In the genomic region with DNA sequence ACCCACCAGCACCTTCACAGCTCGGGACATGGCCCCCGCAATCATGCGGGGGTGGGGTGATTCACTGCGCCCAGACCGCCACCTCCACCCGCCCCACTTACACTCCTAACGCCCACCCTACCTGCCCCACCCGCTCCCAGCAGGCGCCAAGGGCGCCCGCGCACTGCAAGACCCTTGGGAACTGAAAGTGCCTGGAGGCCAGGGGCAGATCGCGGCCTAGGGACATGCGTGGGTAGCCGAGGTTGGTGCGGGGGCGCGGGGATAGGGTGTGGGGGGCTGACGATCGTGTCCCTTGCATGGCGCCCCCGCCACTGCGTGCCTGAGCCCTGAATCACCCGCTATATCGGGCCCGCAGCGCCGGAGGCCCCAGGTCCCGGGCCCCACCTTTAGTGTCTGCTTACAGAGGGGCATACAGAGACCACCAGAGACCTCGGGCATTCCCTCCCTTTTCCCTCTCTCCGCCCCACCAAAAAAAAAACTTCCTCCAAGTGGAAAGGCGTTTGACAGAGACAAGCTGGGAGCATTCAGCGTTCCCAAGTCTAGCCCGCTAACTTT, we compare ENCODE assay signal across 8 mouse cellular contexts. TPM values are rescaled to one million over a fixed set of nuclear protein-coding genes. Genes with fewer than 3 reads are reported as not detected.
DNase-seq lines count a peak whose midpoint lies in the region; ATAC-seq and TF ChIP-seq lines count a peak whose summit lies in the region.

No protein-coding gene starts in this region.

- WGBS in liver, adult 2 months = 16% methylated on average over 35 of the region's 35 CpGs
- WGBS in embryonic facial prominence, embryonic 10.5 days = 5% methylated on average over 35 of the region's 35 CpGs
- WGBS in liver, embryonic 16.5 days (ENCODE audit: insufficient replicate concordance) = 3% methylated on average over 34 of the region's 35 CpGs
- WGBS in stomach, embryonic 14.5 days = 3% methylated on average over 28 of the region's 35 CpGs

- peak overlapping the region; percentile 67 for H3K4me3 ChIP-seq in liver, adult 2 months (ENCODE audit: insufficient read depth, low read depth, low read length)
- peak overlapping the region; percentile 51 for H3K4me3 ChIP-seq in embryonic facial prominence, embryonic 10.5 days
- H3K4me3 ChIP-seq in liver, embryonic 16.5 days (ENCODE audit: low read depth, low read length) = peak overlapping the region; percentile 64
- H3K4me3 ChIP-seq in stomach, embryonic 14.5 days (ENCODE audit: low read depth, low read length) = peak overlapping the region; percentile 70

- ATAC-seq in liver, embryonic 16.5 days (ENCODE audit: low read depth) = no peak
- no peak for ATAC-seq in stomach, embryonic 14.5 days (ENCODE audit: insufficient number of reproducible peaks, insufficient read depth, low FRiP score, low read depth)

- intact Hi-C loops in heart, postnatal 25 days (cut with DNase I) = loop anchor here (10.0 kb wide), 1 partner anchor 1076 kb away; a partner anchor contains a TSS

- peak overlapping the region; percentile 74 for H3K4me2 ChIP-seq in liver, embryonic 16.5 days (ENCODE audit: low read depth, low read length)
- peak overlapping the region; percentile 74 for H3K4me2 ChIP-seq in stomach, embryonic 14.5 days (replicated peaks; ENCODE audit: low read depth, low read length)

- no peak for DNase-seq in liver, adult 2 months (ENCODE audit: extremely low read depth, low read depth, low spot score)
- DNase-seq in liver = no peak
- no peak for DNase-seq in embryonic facial prominence, embryonic 10.5 days (ENCODE audit: low spot score)
- DNase-seq in heart, postnatal 25 days (ENCODE audit: low spot score) = peak; percentile 35
- no peak for DNase-seq in layer of hippocampus, adult 9-11 months
- DNase-seq in layer of hippocampus, postnatal 14 days (ENCODE audit: low spot score in 2 of 2) = no peak

- no peaks in the 10 kb centered on the region for H3K4me1 ChIP-seq in liver, adult 2 months (ENCODE audit: control insufficient read depth, insufficient read depth, low read length)
- peaks cover 19% of the 10 kb centered on the region for H3K4me1 ChIP-seq in embryonic facial prominence, embryonic 10.5 days
- peaks cover 16% of the 10 kb centered on the region for H3K4me1 ChIP-seq in liver, embryonic 16.5 days (ENCODE audit: control insufficient read depth, low read depth, low read length)
- H3K4me1 ChIP-seq in stomach, embryonic 14.5 days (ENCODE audit: control insufficient read depth, insufficient read depth, low read length) = peaks cover 30% of the 10 kb centered on the region; the same call in 1 of the 2 replicates

- no peak for TF ChIP-seq POLR2A in liver, adult 2 months (IDR thresholded peaks at IDR 0.05; ENCODE audit: extremely low read depth, insufficient read depth, low read length)

- no peaks in the 10 kb centered on the region for H3K79me2 ChIP-seq in liver, adult 2 months (ENCODE audit: control insufficient read depth, insufficient read depth, low read length)

- no peaks in the 10 kb centered on the region for H3K36me3 ChIP-seq in liver, adult 2 months (ENCODE audit: control insufficient read depth, insufficient read depth, low read length)
- H3K36me3 ChIP-seq in embryonic facial prominence, embryonic 10.5 days (replicated peaks) = no peaks in the 10 kb centered on the region
- no peaks in the 10 kb centered on the region for H3K36me3 ChIP-seq in liver, embryonic 16.5 days (ENCODE audit: control insufficient read depth, insufficient read depth)
- no peaks in the 10 kb centered on the region; the same call in 1 of the 2 replicates for H3K36me3 ChIP-seq in stomach, embryonic 14.5 days (ENCODE audit: control insufficient read depth, insufficient read depth, low read length)

- no peak overlapping the region; the same call in 1 of the 2 replicates for H3K27ac ChIP-seq in liver, adult 2 months (replicated peaks; ENCODE audit: insufficient read depth, low read depth, low read length)
- H3K27ac ChIP-seq in embryonic facial prominence, embryonic 10.5 days (replicated peaks) = no peak overlapping the region
- no peak overlapping the region for H3K27ac ChIP-seq in liver, embryonic 16.5 days (ENCODE audit: low read length)
- peak overlapping the region; percentile 95 for H3K27ac ChIP-seq in stomach, embryonic 14.5 days (ENCODE audit: low read length)

- TF ChIP-seq CTCF in liver, adult 2 months (IDR thresholded peaks at IDR 0.05; ENCODE audit: low read depth, low read length) = no peak

- no peaks in the 10 kb centered on the region for H3K9me3 ChIP-seq in embryonic facial prominence, embryonic 10.5 days
- H3K9me3 ChIP-seq in liver, embryonic 16.5 days (replicated peaks; ENCODE audit: control insufficient read depth, low read length) = no peaks in the 10 kb centered on the region
- no peaks in the 10 kb centered on the region for H3K9me3 ChIP-seq in stomach, embryonic 14.5 days (ENCODE audit: control insufficient read depth, low read depth, low read length)

- peak overlapping the region; percentile 62 for H3K9ac ChIP-seq in liver, adult 2 months (ENCODE audit: low read depth, low read length)
- peak overlapping the region; percentile 59 for H3K9ac ChIP-seq in liver, embryonic 16.5 days (ENCODE audit: low read depth, low read length)
- peak overlapping the region; percentile 87 for H3K9ac ChIP-seq in stomach, embryonic 14.5 days (replicated peaks; ENCODE audit: low read depth, low read length)

- no peaks in the 10 kb centered on the region for H3K27me3 ChIP-seq in liver, adult 2 months (ENCODE audit: control insufficient read depth, insufficient read depth, low read length)
- H3K27me3 ChIP-seq in embryonic facial prominence, embryonic 10.5 days (replicated peaks; ENCODE audit: low read depth, poor library complexity, severe bottlenecking) = peaks cover 100% of the 10 kb centered on the region
- H3K27me3 ChIP-seq in liver, embryonic 16.5 days (ENCODE audit: control insufficient read depth, insufficient read depth, low read depth, low read length) = peaks cover 46% of the 10 kb centered on the region
- H3K27me3 ChIP-seq in stomach, embryonic 14.5 days (ENCODE audit: control insufficient read depth, insufficient read depth, low read length) = no peaks in the 10 kb centered on the region

RNA-seq across cellular contexts. Expression of a gene that starts 1.4 kb away (rescaled TPM):
- total RNA-seq in liver, adult 2 months (2014; rRNA removed) = 3.8 and 4.1 TPM in 2 replicates
- polyA plus RNA-seq in liver, adult 2 months (2012; rRNA removed) = 3.9 and 4.0 TPM in 2 replicates
- 20.6 and 23.5 TPM in 2 replicates for polyA plus RNA-seq in embryonic facial prominence, embryonic 10.5 days (2016; fragmentation: Nextera tagmentation; extraction: Ambion mirVana)
- 100 to 1,000 TPM; 275 to 277 TPM for total RNA-seq in heart, postnatal 25 days (2021)
- 26.0 and 29.7 TPM in 2 replicates for polyA plus RNA-seq in liver, embryonic 16.5 days (2015; fragmentation: Nextera tagmentation; extraction: Ambion mirVana)
- 136 and 158 TPM in 2 replicates for polyA plus RNA-seq in stomach, embryonic 14.5 days (2014; fragmentation: Nextera tagmentation; extraction: Ambion mirVana)
- total RNA-seq in layer of hippocampus, postnatal 14 days (2021) = 10 to 100 TPM; 16.3 to 21.5 TPM

RNA-seq across cellular contexts. Expression of a gene that starts 29.9 kb away (rescaled TPM):
- total RNA-seq in liver, adult 2 months (2014; rRNA removed) = 58.5 and 76.4 TPM in 2 replicates
- polyA plus RNA-seq in liver, adult 2 months (2012; rRNA removed) = 48.7 and 60.4 TPM in 2 replicates
- 22.5 and 22.8 TPM in 2 replicates for polyA plus RNA-seq in embryonic facial prominence, embryonic 10.5 days (2016; fragmentation: Nextera tagmentation; extraction: Ambion mirVana)
- total RNA-seq in heart, postnatal 25 days (2021) = 100 to 1,000 TPM in 1 of 2 experiments, 10 to 100 TPM in 1; 91.3 to 119 TPM
- polyA plus RNA-seq in liver, embryonic 16.5 days (2015; fragmentation: Nextera tagmentation; extraction: Ambion mirVana) = 32.8 and 39.2 TPM in 2 replicates
- polyA plus RNA-seq in stomach, embryonic 14.5 days (2014; fragmentation: Nextera tagmentation; extraction: Ambion mirVana) = 43.5 and 44.8 TPM in 2 replicates
- total RNA-seq in layer of hippocampus, postnatal 14 days (2021) = 10 to 100 TPM; 34.9 to 36.4 TPM

RNA-seq across cellular contexts. Expression of a gene that starts 40.0 kb away (rescaled TPM):
- total RNA-seq in liver, adult 2 months (2014; rRNA removed) = 21.5 and 26.8 TPM in 2 replicates
- polyA plus RNA-seq in liver, adult 2 months (2012; rRNA removed) = 37.7 and 39.2 TPM in 2 replicates
- 30.1 and 30.5 TPM in 2 replicates for polyA plus RNA-seq in embryonic facial prominence, embryonic 10.5 days (2016; fragmentation: Nextera tagmentation; extraction: Ambion mirVana)
- 10 to 100 TPM; 84.7 to 87.3 TPM for total RNA-seq in heart, postnatal 25 days (2021)
- 47.5 and 49.9 TPM in 2 replicates for polyA plus RNA-seq in liver, embryonic 16.5 days (2015; fragmentation: Nextera tagmentation; extraction: Ambion mirVana)
- 38.4 and 42.0 TPM in 2 replicates for polyA plus RNA-seq in stomach, embryonic 14.5 days (2014; fragmentation: Nextera tagmentation; extraction: Ambion mirVana)
- 100 to 1,000 TPM; 451 to 457 TPM for total RNA-seq in layer of hippocampus, postnatal 14 days (2021)
